Mouse (Mus musculus) left cerebral cortex, postnatal 25 days (tissue): ENCODE measurements around the gene H2-DMb2. TPM values are rescaled to one million over a fixed set of nuclear protein-coding genes. Genes with fewer than 3 reads are reported as not detected.
"Not testable (repeated sequence)": the region's sequence is repeated elsewhere in the genome, so short reads cannot be mapped to it uniquely, and the experiment has no call there.

ENCODE experiments used
- DNase-seq, 2 experiments: peaks; one replicate each; pipeline ENCODE4 v3.0.0; 2022; ENCODE audit warnings: low spot score in 2 of 2, mixed read lengths in 1 of 2
- intact Hi-C: fragments of 180-260 bp; cut with DNase I; formaldehyde crosslinking; loops from one replicate; pipeline ENCODE4 v1.15.1; 2025
- total RNA-seq, 2 experiments: library from RNA; stranded (reverse); gene quantifications; 2 replicates each; pipeline ENCODE4 v1.2.3; 2021

The H2-DMb2 gene
- total RNA-seq, 2 experiments from 2014 or later = 0.46 to 0.92 TPM

GRCm38 (mm10) chr17:34128944-34129791, 13.9 kb upstream of the H2-DMb2 start:
- DNase-seq = peak in 1 of 2 experiments; percentile 62
- intact Hi-C loops = no loop called here

- intact Hi-C loops = no loop called here
These were observed 12.8 kb upstream of the H2-DMb2 start for GRCm38 (mm10) chr17:34130073-34130947.

GRCm38 (mm10) chr17:34131911-34132310, 11.2 kb upstream of the H2-DMb2 start:
- intact Hi-C loops = no loop called here
- no peak for DNase-seq

More at GRCm38 (mm10) chr17:34130073-34130947, 12.8 kb upstream of the H2-DMb2 start:
- DNase-seq = no peak

GRCm38 (mm10) chr17:34133289-34133688, 9.8 kb upstream of the H2-DMb2 start:
- intact Hi-C loops = no loop called here
- DNase-seq = no peak

GRCm38 (mm10) chr17:34134451-34134850, 8.7 kb upstream of the H2-DMb2 start:
- intact Hi-C loops = no loop called here
- no peak for DNase-seq

GRCm38 (mm10) chr17:34135297-34136224, 7.5 kb upstream of the H2-DMb2 start:
- peak; percentile 99 to 100 for DNase-seq
- intact Hi-C loops = loop anchor here (1.0 kb wide), 1 partner anchor 35 kb away; no protein-coding TSS in a partner anchor

GRCm38 (mm10) chr17:34137601-34138000, 5.5 kb upstream of the H2-DMb2 start:
- no peak for DNase-seq
- intact Hi-C loops = no loop called here

- intact Hi-C loops = no loop called here
- no peak for DNase-seq
These were observed 4.5 kb upstream of the H2-DMb2 start for GRCm38 (mm10) chr17:34138655-34139054.

GRCm38 (mm10) chr17:34139416-34139815, 3.7 kb upstream of the H2-DMb2 start:
- intact Hi-C loops = no loop called here
- DNase-seq = no peak

- no peak for DNase-seq
- intact Hi-C loops = no loop called here
These were observed 2.9 kb upstream of the H2-DMb2 start for GRCm38 (mm10) chr17:34140240-34140639.

GRCm38 (mm10) chr17:34141448-34141847, 1.7 kb upstream of the H2-DMb2 start:
- intact Hi-C loops = no loop called here

GRCm38 (mm10) chr17:34142456-34143010, 574 bp upstream of the H2-DMb2 start:
- intact Hi-C loops = no loop called here
- DNase-seq = no peak

More at GRCm38 (mm10) chr17:34141448-34141847, 1.7 kb upstream of the H2-DMb2 start:
- DNase-seq = peak; percentile 51 to 69

GRCm38 (mm10) chr17:34143461-34143860, 354 bp downstream of the H2-DMb2 start:
- intact Hi-C loops = no loop called here
- no peak for DNase-seq

- intact Hi-C loops, DNase-seq: not testable (repeated sequence)
These were observed 1.1 kb downstream of the H2-DMb2 start for GRCm38 (mm10) chr17:34144221-34144620.

GRCm38 (mm10) chr17:34144960-34145371, 1.9 kb downstream of the H2-DMb2 start:
- DNase-seq = no peak
- intact Hi-C loops = no loop called here

GRCm38 (mm10) chr17:34152923-34153322, 9.8 kb downstream of the H2-DMb2 start, which contains the start of gene H2-DMb1:
Gene H2-DMb1, plus strand, starts transcription at chr17:34153072.
- DNase-seq = peak; percentile 61 to 75
- intact Hi-C loops = no loop called here

- DNase-seq = no peak
- intact Hi-C loops = no loop called here
These were observed 12.4 kb downstream of the H2-DMb2 start for GRCm38 (mm10) chr17:34155534-34155933.

GRCm38 (mm10) chr17:34164202-34164895, 21.2 kb downstream of the H2-DMb2 start:
- intact Hi-C loops = no loop called here
- no peak for DNase-seq
